Mouse (Mus musculus) embryonic facial prominence, embryonic 14.5 days (tissue): ENCODE measurements around the gene Bach1. TPM values are rescaled to one million over a fixed set of nuclear protein-coding genes. Genes with fewer than 3 reads are reported as not detected.
A peak's percentile ranks its signal among the peaks of the same experiment; 100 is the strongest.

Source experiments
- ATAC-seq: fragments of 200-750 bp; cut with Nextera tagmentation; 2 replicates; pipeline ENCODE4 v1.8.0; 2017; ENCODE audit warnings: low read depth, moderate number of reproducible peaks, moderate TSS enrichment
- DNase-seq: peaks from one replicate; pipeline ENCODE4 v3.0.0-alpha.2; 2015; ENCODE audit warnings: low spot score
- H3K27ac ChIP-seq: fragments of 300-500 bp; sonication (generic); replicated peaks from 2 replicates; pipeline ENCODE4 v1.5.1; 2014; ENCODE audit warnings: low read depth, mild to moderate bottlenecking, low read length, moderate library complexity
- H3K27me3 ChIP-seq: fragments of 300-500 bp; sonication (generic); replicated peaks from 2 replicates; pipeline ENCODE4 v1.6.1; 2014; ENCODE audit warnings: low read length; ENCODE audit not compliant: control insufficient read depth, insufficient read depth
- H3K36me3 ChIP-seq: fragments of 300-500 bp; sonication (generic); 2 replicates; pipeline ENCODE4 v1.6.1; 2014; ENCODE audit warnings: low read length, mixed read lengths; ENCODE audit not compliant: control insufficient read depth, insufficient read depth
- H3K4me1 ChIP-seq: fragments of 300-500 bp; sonication (generic); 2 replicates; pipeline ENCODE4 v1.6.1; 2014; ENCODE audit warnings: antibody characterized with exemption, low read length; ENCODE audit not compliant: control insufficient read depth, insufficient read depth
- H3K4me2 ChIP-seq: fragments of 300-500 bp; sonication (generic); 2 replicates; pipeline ENCODE4 v1.6.1; 2014; ENCODE audit warnings: low read depth, mild to moderate bottlenecking, low read length, moderate library complexity, mixed read lengths
- H3K4me3 ChIP-seq: fragments of 300-500 bp; sonication (generic); 2 replicates; pipeline ENCODE4 v1.5.1; 2014; ENCODE audit warnings: low read depth, mild to moderate bottlenecking, low read length
- H3K9ac ChIP-seq: fragments of 300-500 bp; sonication (generic); 2 replicates; pipeline ENCODE4 v1.6.1; 2014; ENCODE audit warnings: low read depth, mild to moderate bottlenecking, low read length, moderate library complexity, mixed read lengths
- H3K9me3 ChIP-seq: fragments of 300-500 bp; sonication (generic); 2 replicates; pipeline ENCODE4 v1.6.1; 2016; ENCODE audit warnings: low read length; ENCODE audit not compliant: control insufficient read depth
- WGBS: fragments of 180-500 bp; shearing (Covaris S2); extraction: QIAGEN DNeasy Blood & Tissue Kit; methylation state at CpG from one replicate; pipeline ENCODE4 v1.1.7; 2014; 5-methylcytosine and 5-hydroxymethylcytosine counted together
- polyA plus RNA-seq: library from polyadenylated mRNA; unstranded; fragments of >200 nt; fragmentation: Nextera tagmentation; extraction: Ambion mirVana; gene quantifications from 2 replicates; pipeline ENCODE4 v1.2.1, GENCODE M21; 2014

Gene Bach1
- 11.9 and 12.8 TPM in 2 replicates for polyA plus RNA-seq

DNA sequence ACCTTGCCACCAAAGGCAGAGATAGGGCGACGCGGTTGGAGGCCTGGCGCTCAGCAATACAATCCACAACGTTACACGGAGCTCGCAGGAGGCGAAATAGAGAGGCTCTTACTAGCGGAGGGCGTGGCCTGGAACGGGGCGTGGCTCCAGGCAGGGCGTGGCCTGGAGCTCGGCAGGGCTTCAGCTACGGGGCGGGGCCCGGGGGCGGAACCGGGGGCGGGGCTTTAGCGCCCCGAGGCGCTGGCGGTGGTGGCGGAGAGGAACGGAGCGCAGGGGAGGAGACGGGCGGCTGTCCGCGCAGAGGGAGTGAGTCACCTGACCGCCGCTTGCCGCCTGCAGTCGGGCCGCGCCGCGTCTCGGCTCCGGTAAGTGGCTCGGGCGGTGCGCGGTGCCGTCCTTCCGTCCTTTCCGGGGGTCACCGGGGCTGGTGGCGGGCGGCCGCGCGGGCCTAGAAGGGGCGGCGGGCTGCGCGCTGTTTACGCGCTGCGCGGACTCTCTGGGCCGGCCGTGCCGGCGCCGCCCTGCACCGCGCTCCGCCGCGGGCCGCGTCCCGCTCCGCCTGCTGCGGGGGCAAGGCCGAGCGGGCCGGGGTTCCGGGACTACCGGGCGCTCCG lies at the start of gene Bach1:
Gene Bach1, plus strand, starts transcription at position 254 of the 614 bp plus-strand sequence.
- H3K27ac ChIP-seq: peak within 1 kb of the TSS; percentile 94
- peak within 1 kb of the TSS; percentile 92 for H3K4me3 ChIP-seq
- no peaks in the 10 kb centered on the region for H3K9me3 ChIP-seq
- peak within 1 kb of the TSS; percentile 51 for H3K4me2 ChIP-seq
- H3K9ac ChIP-seq: peak within 1 kb of the TSS; percentile 89
- ATAC-seq: peak; percentile 93
- no peaks in the 10 kb centered on the region for H3K36me3 ChIP-seq
- DNase-seq: peak; percentile 96
- peaks cover 4% of the 10 kb centered on the region; the same call in 1 of the 2 replicates for H3K4me1 ChIP-seq
- WGBS: 0% methylated on average over 21 of the region's 84 CpGs
- H3K27me3 ChIP-seq: no peaks in the 10 kb centered on the region

- ATAC-seq: no peak
- WGBS: 63% methylated on average over 8 of the region's 8 CpGs
These were observed 46.4 kb upstream of the Bach1 start for GRCm38 (mm10) chr16:87652344-87652743.

GRCm38 (mm10) chr16:87652924-87653323 lies 45.8 kb upstream of the Bach1 start:
- Histone ChIP-seq H3K9ac (no peak overlapping the region), H3K9me3 (no peaks in the 10 kb centered on the region), H3K27me3 (no peaks in the 10 kb centered on the region), H3K4me3 (no peak overlapping the region), H3K27ac (no peak overlapping the region), H3K4me2 (no peak overlapping the region), H3K36me3 (no peaks in the 10 kb centered on the region), H3K4me1 (no peaks in the 10 kb centered on the region)
- ATAC-seq: no peak
- WGBS: 76% methylated on average over 13 of the region's 13 CpGs
- no peak for DNase-seq

More at GRCm38 (mm10) chr16:87652344-87652743, 46.4 kb upstream of the Bach1 start:
- Histone ChIP-seq H3K4me1 (no peaks in the 10 kb centered on the region), H3K36me3 (no peaks in the 10 kb centered on the region), H3K9ac (no peak overlapping the region), H3K27me3 (no peaks in the 10 kb centered on the region), H3K27ac (no peak overlapping the region), H3K4me2 (no peak overlapping the region), H3K4me3 (no peak overlapping the region), H3K9me3 (no peaks in the 10 kb centered on the region)
- no peak for DNase-seq

DNA sequence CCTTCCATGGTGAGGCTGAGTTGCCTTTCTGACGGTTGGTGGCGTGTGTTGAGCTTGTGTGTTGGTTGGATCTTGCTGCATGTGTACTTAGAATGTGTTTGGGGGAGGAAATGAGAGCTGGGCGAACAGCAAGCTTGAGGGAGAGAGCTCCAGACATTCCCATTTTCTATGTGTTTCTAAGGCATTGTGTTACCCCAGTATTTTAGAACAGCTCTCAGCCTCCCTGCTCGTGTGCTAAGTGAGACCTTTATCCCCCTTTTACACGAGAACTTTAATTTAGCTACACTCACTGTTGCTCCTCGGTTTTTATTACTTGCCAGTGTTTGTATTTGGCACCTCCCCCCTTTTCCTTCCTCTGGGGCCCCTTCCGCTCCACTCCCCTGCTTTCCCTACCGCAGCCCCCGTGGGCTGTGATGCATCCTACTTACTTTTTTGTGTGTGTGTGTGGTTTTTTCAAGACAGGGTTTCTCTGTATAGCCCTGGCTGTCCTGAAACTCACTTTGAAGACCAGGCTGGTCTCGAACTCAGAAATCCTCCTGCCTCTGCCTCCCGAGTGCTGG lies 44.6 kb upstream of the Bach1 start:
- 71% methylated on average over 11 of the region's 11 CpGs for WGBS
- H3K4me3 ChIP-seq: no peak overlapping the region
- no peak for ATAC-seq

DNA sequence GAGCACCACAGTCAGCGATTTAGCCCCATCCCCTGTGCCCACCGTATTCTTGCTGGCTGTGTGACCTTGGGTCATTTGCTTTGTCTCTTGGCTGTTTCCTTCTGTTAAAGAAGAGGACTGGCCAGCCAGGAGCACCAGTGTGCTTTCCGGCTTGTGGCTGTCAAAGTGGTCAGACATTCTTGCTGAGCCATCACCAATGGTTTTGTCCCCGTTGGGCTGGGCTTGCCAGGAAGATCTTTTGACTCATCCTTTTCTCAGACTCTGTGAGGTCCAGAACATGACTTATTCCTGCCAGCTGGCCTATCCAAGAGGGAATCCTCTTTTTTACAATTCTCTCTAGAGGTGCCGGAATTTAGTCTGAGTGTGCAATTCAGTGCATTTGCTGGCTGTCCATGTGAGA lies 43.7 kb upstream of the Bach1 start:
- Histone ChIP-seq H3K4me3 (no peak overlapping the region), H3K9ac (no peak overlapping the region), H3K4me1 (no peaks in the 10 kb centered on the region), H3K27ac (no peak overlapping the region), H3K4me2 (no peak overlapping the region), H3K36me3 (no peaks in the 10 kb centered on the region), H3K27me3 (no peaks in the 10 kb centered on the region), H3K9me3 (no peaks in the 10 kb centered on the region)
- DNase-seq: no peak
- no peak for ATAC-seq
- WGBS: 83% methylated on average over 5 of the region's 5 CpGs

More for the DNA sequence above, 44.6 kb upstream of the Bach1 start:
- no peaks in the 10 kb centered on the region for H3K9me3 ChIP-seq
- no peak overlapping the region for H3K9ac ChIP-seq
- no peaks in the 10 kb centered on the region for H3K36me3 ChIP-seq
- DNase-seq: no peak
- H3K27ac ChIP-seq: no peak overlapping the region
- no peaks in the 10 kb centered on the region for H3K4me1 ChIP-seq
- no peaks in the 10 kb centered on the region for H3K27me3 ChIP-seq
- no peak overlapping the region for H3K4me2 ChIP-seq

- no peak for ATAC-seq
- Histone ChIP-seq H3K4me3 (no peak overlapping the region), H3K27ac (no peak overlapping the region), H3K9ac (no peak overlapping the region), H3K27me3 (no peaks in the 10 kb centered on the region), H3K9me3 (no peaks in the 10 kb centered on the region), H3K36me3 (no peaks in the 10 kb centered on the region), H3K4me2 (no peak overlapping the region), H3K4me1 (0 out of 2 replicates have a peak, but pooled peaks cover under 1% of the 10 kb centered on the region)
- no peak for DNase-seq
- WGBS: 75% methylated on average over 9 of the region's 9 CpGs
These were observed 43.2 kb upstream of the Bach1 start for GRCm38 (mm10) chr16:87655579-87655978.

DNA sequence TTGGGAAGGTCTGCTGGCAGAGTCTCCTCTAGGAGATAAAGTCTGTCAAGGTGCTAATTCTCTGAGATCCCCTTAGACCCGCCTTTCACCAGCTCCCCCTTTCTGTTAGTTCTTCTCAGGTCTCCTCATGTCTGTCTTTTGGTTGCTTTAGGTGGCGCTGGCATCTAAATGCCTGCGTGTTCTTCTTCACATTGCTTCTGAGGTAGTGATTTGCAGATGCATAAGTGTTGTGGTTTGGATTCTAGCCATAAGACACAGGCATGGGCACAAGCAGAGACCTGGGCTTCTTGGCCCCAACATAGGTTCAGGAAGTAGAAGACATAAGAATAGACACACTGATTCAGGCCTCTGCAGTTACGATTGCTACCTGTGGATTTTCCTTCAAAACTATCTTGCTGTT lies 42.0 kb upstream of the Bach1 start:
- WGBS: 86% methylated on average over 4 of the region's 4 CpGs

GRCm38 (mm10) chr16:87657291-87657690 lies 41.5 kb upstream of the Bach1 start:
- H3K27me3 ChIP-seq: no peaks in the 10 kb centered on the region
- WGBS: 94% methylated on average over 9 of the region's 9 CpGs
- H3K4me2 ChIP-seq: no peak overlapping the region
- no peak for ATAC-seq
- DNase-seq: no peak
- H3K4me1 ChIP-seq: 0 out of 2 replicates have a peak, but pooled peaks cover 10% of the 10 kb centered on the region
- no peaks in the 10 kb centered on the region for H3K9me3 ChIP-seq
- no peak overlapping the region for H3K4me3 ChIP-seq
- no peak overlapping the region for H3K27ac ChIP-seq
- H3K9ac ChIP-seq: no peak overlapping the region
- H3K36me3 ChIP-seq: no peaks in the 10 kb centered on the region

More for the DNA sequence above, 42.0 kb upstream of the Bach1 start:
- ATAC-seq (no peak), DNase-seq (no peak)
- H3K27me3 ChIP-seq: no peaks in the 10 kb centered on the region
- no peaks in the 10 kb centered on the region for H3K9me3 ChIP-seq
- H3K4me3 ChIP-seq: no peak overlapping the region
- H3K4me2 ChIP-seq: no peak overlapping the region
- no peak overlapping the region for H3K9ac ChIP-seq
- H3K27ac ChIP-seq: no peak overlapping the region
- H3K4me1 ChIP-seq: 0 out of 2 replicates have a peak, but pooled peaks cover 10% of the 10 kb centered on the region
- H3K36me3 ChIP-seq: no peaks in the 10 kb centered on the region
